In genomic region chr1:60862951-60863461, GRCm38 (mm10) we compare ENCODE assay signal across 9 mouse cellular contexts. TPM values are rescaled to one million over a fixed set of nuclear protein-coding genes. Genes with fewer than 3 reads are reported as not detected.
DNase-seq lines count a peak whose midpoint lies in the region; ATAC-seq and TF ChIP-seq lines count a peak whose summit lies in the region.
"Had no signal": no experiment of that assay in that cellular context is flagged by ENCODE, and none has a peak within 500 bp of the region (broad histone marks: within the 10 kb centered on the region; RNA-seq: fewer than 3 reads in every experiment).

No protein-coding gene starts in this region.

- no peaks in the 10 kb centered on the region for H3K27me3 ChIP-seq in midbrain, embryonic 13.5 days
- no peaks in the 10 kb centered on the region for H3K27me3 ChIP-seq in midbrain, embryonic 16.5 days (ENCODE audit: control insufficient read depth, insufficient read depth, low read depth, low read length)
- H3K27me3 ChIP-seq in kidney, embryonic 16.5 days (ENCODE audit: insufficient read depth, low read length): no peaks in the 10 kb centered on the region
- no peaks in the 10 kb centered on the region for H3K27me3 ChIP-seq in thymus, adult 2 months (ENCODE audit: control insufficient read depth, insufficient read depth, low read length)

- intact Hi-C loops in left cerebral cortex, postnatal 36 days (cut with DNase I): loop anchor here (5.0 to 10.0 kb wide), 4 partner anchors 79 to 588 kb away; partner anchors contain the start of genes Abi2 and Cyp20a1

- H3K9me3 ChIP-seq in midbrain, embryonic 13.5 days: no peaks in the 10 kb centered on the region
- H3K9me3 ChIP-seq in midbrain, embryonic 16.5 days (replicated peaks; ENCODE audit: control insufficient read depth, low read length, poor library complexity, severe bottlenecking): no peaks in the 10 kb centered on the region
- H3K9me3 ChIP-seq in kidney, embryonic 16.5 days (ENCODE audit: low read length): no peaks in the 10 kb centered on the region

- TF ChIP-seq CTCF in thymus, adult 2 months (IDR thresholded peaks at IDR 0.05; ENCODE audit: borderline replicate concordance, control insufficient read depth, extremely low read depth, insufficient read depth, low read length, poor library complexity): no peak

- H3K4me3 ChIP-seq in midbrain, embryonic 13.5 days (replicated peaks): no peak overlapping the region
- H3K4me3 ChIP-seq in midbrain, embryonic 16.5 days (ENCODE audit: low read depth, low read length): no peak overlapping the region
- no peak overlapping the region for H3K4me3 ChIP-seq in kidney, embryonic 16.5 days (ENCODE audit: low read length)
- H3K4me3 ChIP-seq in thymus, adult 2 months (ENCODE audit: control insufficient read depth, insufficient read depth, low read length): no peak overlapping the region

- DNase-seq in heart, adult 8-10 months (ENCODE audit: low spot score): peak; percentile 74
- peak; percentile 44 for DNase-seq in lung, postnatal 10 days
- DNase-seq in thymus, adult 2 months: no peak
- DNase-seq in left cerebral cortex, postnatal 36 days (ENCODE audit: low spot score in 2 of 2): no peak

- H3K4me1 ChIP-seq in midbrain, embryonic 13.5 days (replicated peaks): peaks cover 31% of the 10 kb centered on the region
- peaks cover 5% of the 10 kb centered on the region; the same call in 1 of the 2 replicates for H3K4me1 ChIP-seq in midbrain, embryonic 16.5 days (ENCODE audit: control insufficient read depth, insufficient read depth, low read length)
- H3K4me1 ChIP-seq in kidney, embryonic 16.5 days (ENCODE audit: insufficient read depth, low read length): peaks cover 11% of the 10 kb centered on the region; the same call in 1 of the 2 replicates
- H3K4me1 ChIP-seq in thymus, adult 2 months (replicated peaks; ENCODE audit: control insufficient read depth, insufficient read depth, low read length): peaks cover 3% of the 10 kb centered on the region

- H3K9ac ChIP-seq in midbrain, embryonic 13.5 days (replicated peaks): no peak overlapping the region
- H3K9ac ChIP-seq in midbrain, embryonic 16.5 days (ENCODE audit: low read depth, low read length): no peak overlapping the region
- 0 out of 2 replicates have a peak overlapping the region, but pooled peaks have one; percentile 1 for H3K9ac ChIP-seq in kidney, embryonic 16.5 days (replicated peaks; ENCODE audit: low read length)

- H3K36me3 ChIP-seq in midbrain, embryonic 13.5 days: no peaks in the 10 kb centered on the region
- H3K36me3 ChIP-seq in midbrain, embryonic 16.5 days (ENCODE audit: control insufficient read depth, insufficient read depth, low read length): no peaks in the 10 kb centered on the region
- H3K36me3 ChIP-seq in kidney, embryonic 16.5 days (ENCODE audit: insufficient read depth, low read length): no peaks in the 10 kb centered on the region
- no peaks in the 10 kb centered on the region for H3K36me3 ChIP-seq in thymus, adult 2 months (ENCODE audit: control insufficient read depth, insufficient read depth, low read length)

- WGBS in midbrain, embryonic 13.5 days: 64% methylated on average over 13 of the region's 13 CpGs
- WGBS in midbrain, embryonic 16.5 days: 56% methylated on average over 13 of the region's 13 CpGs
- WGBS in kidney, embryonic 16.5 days: 17% methylated on average over 13 of the region's 13 CpGs
- 52% methylated on average over 13 of the region's 13 CpGs for WGBS in thymus, adult 2 months

- no peak for TF ChIP-seq POLR2A in thymus, adult 2 months (IDR thresholded peaks at IDR 0.05; ENCODE audit: control insufficient read depth, extremely low read depth, insufficient read depth, low read length, poor library complexity)

- no peak overlapping the region for H3K4me2 ChIP-seq in midbrain, embryonic 13.5 days (replicated peaks)
- no peak overlapping the region for H3K4me2 ChIP-seq in midbrain, embryonic 16.5 days (ENCODE audit: low read length)
- H3K4me2 ChIP-seq in kidney, embryonic 16.5 days (replicated peaks; ENCODE audit: low read depth, low read length): peak overlapping the region; percentile 38; the same call in 1 of the 2 replicates

- 0 out of 2 replicates have a peak overlapping the region, but pooled peaks have one; percentile 14 for H3K27ac ChIP-seq in midbrain, embryonic 13.5 days
- H3K27ac ChIP-seq in midbrain, embryonic 16.5 days (ENCODE audit: low read length): no peak overlapping the region
- peak overlapping the region; percentile 10; the same call in 1 of the 2 replicates for H3K27ac ChIP-seq in kidney, embryonic 16.5 days (ENCODE audit: low read length)
- H3K27ac ChIP-seq in thymus, adult 2 months (ENCODE audit: control insufficient read depth, insufficient read depth, low read length): no peak overlapping the region

- ATAC-seq in midbrain, embryonic 13.5 days: no peak
- ATAC-seq in midbrain, embryonic 16.5 days: no peak
- peak; percentile 69 for ATAC-seq in kidney, embryonic 16.5 days (ENCODE audit: low FRiP score, low TSS enrichment)
- ATAC-seq in frontal cortex, adult (ENCODE audit: low TSS enrichment): no peak

RNA-seq across cellular contexts. Expression of gene Ctla4, which starts 23.8 kb away (rescaled TPM):
- not detected in 2 replicates for polyA plus RNA-seq in midbrain, embryonic 13.5 days (2015; fragmentation: Nextera tagmentation; extraction: Ambion mirVana)
- polyA plus RNA-seq in midbrain, embryonic 16.5 days (2015; fragmentation: Nextera tagmentation; extraction: Ambion mirVana): not detected in 2 replicates
- total RNA-seq in heart, adult 8-10 months (2022): 1 to 10 TPM in 3 of 4 experiments, under 1 TPM in 1; 0.95 to 2.5 (median 1.5) TPM
- polyA plus RNA-seq in kidney, embryonic 16.5 days (2015; fragmentation: Nextera tagmentation; extraction: Ambion mirVana): not detected in 2 replicates
- 3.8 and 7.4 TPM in 2 replicates for polyA plus RNA-seq in thymus, adult 2 months (2012; rRNA removed)
- total RNA-seq in left cerebral cortex, postnatal 36 days (2021): not detected
- total RNA-seq: left cerebral cortex, adult 18-20 months had no signal

Comparison
In these comparisons a context has a peak if more than half of its experiments do, and no peak if none do; other contexts are left out.
1. H3K27ac ChIP-seq: peak in midbrain, embryonic 13.5 days (single experiment) and kidney, embryonic 16.5 days (single experiment); none in midbrain, embryonic 16.5 days (single experiment) and thymus, adult 2 months (single experiment).
2. DNase-seq: peak in heart, adult 8-10 months (single experiment) and lung, postnatal 10 days (single experiment); none in thymus, adult 2 months (single experiment) and left cerebral cortex, postnatal 36 days (0 of 2).